Mouse (Mus musculus): ENCODE data around the gene Tas2r138.

GRCm38 (mm10) chr6:40634640-40635071 lies 21.5 kb upstream of the Tas2r138 start:
- TF ChIP-seq POLR2A (IDR thresholded peaks at IDR 0.05; ENCODE audit: insufficient read length, low read depth) = no peak
- no peak for TF ChIP-seq USF1 (IDR thresholded peaks at IDR 0.05; ENCODE audit: low read depth)
- TF ChIP-seq POLR2AphosphoS2 (IDR thresholded peaks at IDR 0.05; ENCODE audit: insufficient read length, low read depth) = no peak
- no peak for TF ChIP-seq E2F4 (IDR thresholded peaks at IDR 0.05; ENCODE audit: insufficient read depth)
- no peak for TF ChIP-seq MAX (IDR thresholded peaks at IDR 0.05; ENCODE audit: low read depth)
- no peak for TF ChIP-seq SRF (IDR thresholded peaks at IDR 0.05; ENCODE audit: control insufficient read depth, insufficient read length, low read depth)
- no peak for TF ChIP-seq MYOD1 (IDR thresholded peaks at IDR 0.05; ENCODE audit: control insufficient read depth in 1 of 3, insufficient read length in 2 of 3, low read depth in 2 of 3)

All from myocyte (in vitro differentiated cells).